Mouse (Mus musculus) spleen, adult 2 months (tissue): ENCODE measurements around the gene Il12rb2. TPM values are rescaled to one million over a fixed set of nuclear protein-coding genes. Genes with fewer than 3 reads are reported as not detected.

Experiments
- DNase-seq, 2 experiments: peaks; one replicate each; pipeline versions ENCODE4 v3.0.0 to v3.0.0-alpha.2; 2012 to 2021; ENCODE audit warnings: low spot score in 2 of 2, low read depth in 1 of 2
- H3K27ac ChIP-seq: fragments of 200-500 bp; 2 replicates; pipeline ENCODE4 v1.5.1; 2012; ENCODE audit warnings: low read length, inconsistent platforms; ENCODE audit not compliant: insufficient read depth
- H3K27me3 ChIP-seq: fragments of 200-500 bp; 2 replicates; pipeline ENCODE4 v1.6.1; 2012; ENCODE audit warnings: mild to moderate bottlenecking, moderate library complexity, low read length, inconsistent platforms; ENCODE audit not compliant: control insufficient read depth, insufficient read depth
- H3K36me3 ChIP-seq: fragments of 200-500 bp; 2 replicates; pipeline ENCODE4 v1.6.1; 2012; ENCODE audit warnings: mild to moderate bottlenecking, low read length, inconsistent platforms; ENCODE audit not compliant: control insufficient read depth, insufficient read depth
- H3K4me1 ChIP-seq: fragments of 200-500 bp; 2 replicates; pipeline ENCODE4 v1.6.1; 2011; ENCODE audit warnings: inconsistent platforms; ENCODE audit not compliant: control insufficient read depth, insufficient read depth, insufficient read length
- H3K4me3 ChIP-seq: fragments of 200-500 bp; 2 replicates; pipeline ENCODE4 v1.5.1; 2011; ENCODE audit warnings: mild to moderate bottlenecking, inconsistent platforms; ENCODE audit not compliant: insufficient read depth, insufficient read length; ENCODE audit errors: extremely low read depth
- CTCF ChIP-seq: fragments of 200-500 bp; IDR thresholded peaks from 2 replicates; pipeline ENCODE4 v1.5.1; 2011; ENCODE audit warnings: mild to moderate bottlenecking, inconsistent platforms; ENCODE audit not compliant: insufficient read depth, insufficient read length, insufficient replicate concordance; ENCODE audit errors: extremely low read depth
- POLR2A ChIP-seq: fragments of 200-500 bp; IDR thresholded peaks from 2 replicates; pipeline ENCODE4 v1.6.1; 2011; ENCODE audit warnings: low read depth, low read length, inconsistent platforms
- WGBS: fragments of 180-500 bp; shearing (Covaris S2); methylation state at CpG from one replicate; pipeline ENCODE4 v1.1.7; 2018; 5-methylcytosine and 5-hydroxymethylcytosine counted together
- polyA plus RNA-seq: library from polyadenylated mRNA; depleted of rRNA; stranded (reverse); fragments of >200 nt; gene quantifications from 2 replicates; pipeline ENCODE4 v1.2.3, GENCODE M21; 2012

Il12rb2 gene
- polyA plus RNA-seq, 1 experiment: 2.3 TPM

- Histone ChIP-seq H3K4me1 (no peaks in the 10 kb centered on the region), H3K36me3 (no peaks in the 10 kb centered on the region), H3K27me3 (no peaks in the 10 kb centered on the region), H3K27ac (no peak overlapping the region), H3K4me3 (no peak overlapping the region)
- WGBS: 80% methylated on average over 4 of the region's 4 CpGs
- TF ChIP-seq POLR2A (no peak), CTCF (no peak)
- DNase-seq: no peak
Observed at GRCm38 (mm10) chr6:67300300-67300699, 75.7 kb downstream of the Il12rb2 start.

GRCm38 (mm10) chr6:67298742-67299141 is 77.2 kb downstream of the Il12rb2 start:
- no peaks in the 10 kb centered on the region for H3K36me3 ChIP-seq
- no peak overlapping the region for H3K27ac ChIP-seq
- WGBS: 90% methylated on average over 5 of the region's 5 CpGs
- TF ChIP-seq POLR2A: no peak
- TF ChIP-seq CTCF: no peak
- no peaks in the 10 kb centered on the region for H3K27me3 ChIP-seq
- no peak overlapping the region for H3K4me3 ChIP-seq
- no peak for DNase-seq
- H3K4me1 ChIP-seq: no peaks in the 10 kb centered on the region; the same call in 1 of the 2 replicates

GRCm38 (mm10) chr6:67296126-67296525 is 79.9 kb downstream of the Il12rb2 start:
- no peak for DNase-seq
- H3K27me3 ChIP-seq: no peaks in the 10 kb centered on the region
- no peaks in the 10 kb centered on the region for H3K36me3 ChIP-seq
- no peaks in the 10 kb centered on the region; the same call in 1 of the 2 replicates for H3K4me1 ChIP-seq
- no peak overlapping the region for H3K4me3 ChIP-seq
- TF ChIP-seq POLR2A (no peak), CTCF (no peak)
- H3K27ac ChIP-seq: no peak overlapping the region
- 65% methylated on average over 5 of the region's 5 CpGs for WGBS

- TF ChIP-seq CTCF (no peak), POLR2A (no peak)
- Histone ChIP-seq H3K27me3 (no peaks in the 10 kb centered on the region), H3K27ac (no peak overlapping the region), H3K4me3 (no peak overlapping the region), H3K36me3 (peaks cover 1% of the 10 kb centered on the region; the same call in 1 of the 2 replicates), H3K4me1 (no peaks in the 10 kb centered on the region; the same call in 1 of the 2 replicates)
- whole genome bisulfite sequencing: 69% methylated on average over 5 of the region's 5 CpGs
- no peak for DNase-seq
Observed at GRCm38 (mm10) chr6:67292042-67292623, 83.9 kb downstream of the Il12rb2 start.

GRCm38 (mm10) chr6:67282897-67283296 is 93.1 kb downstream of the Il12rb2 start:
- DNase-seq: no peak
- no peak overlapping the region for H3K4me3 ChIP-seq
- no peaks in the 10 kb centered on the region for H3K27me3 ChIP-seq
- 88% methylated on average over 1 of the region's 1 CpGs for WGBS
- H3K36me3 ChIP-seq: peaks cover 30% of the 10 kb centered on the region
- H3K27ac ChIP-seq: no peak overlapping the region
- TF ChIP-seq CTCF (no peak), POLR2A (no peak)
- no peaks in the 10 kb centered on the region for H3K4me1 ChIP-seq

- WGBS: 78% methylated on average over 9 of the region's 9 CpGs
- Histone ChIP-seq H3K4me1 (no peaks in the 10 kb centered on the region), H3K4me3 (no peak overlapping the region), H3K27me3 (no peaks in the 10 kb centered on the region), H3K36me3 (peaks cover 34% of the 10 kb centered on the region), H3K27ac (no peak overlapping the region)
- DNase-seq: no peak
- TF ChIP-seq CTCF (no peak), POLR2A (no peak)
Observed at GRCm38 (mm10) chr6:67281614-67282197, 94.3 kb downstream of the Il12rb2 start.

- DNase-seq: no peak
- Histone ChIP-seq H3K27me3 (no peaks in the 10 kb centered on the region), H3K36me3 (peaks cover 34% of the 10 kb centered on the region), H3K27ac (no peak overlapping the region), H3K4me1 (no peaks in the 10 kb centered on the region), H3K4me3 (no peak overlapping the region)
- no peak for TF ChIP-seq POLR2A
- TF ChIP-seq CTCF: no peak
- WGBS: 79% methylated on average over 5 of the region's 5 CpGs
Observed at GRCm38 (mm10) chr6:67277944-67278343, 98.0 kb downstream of the Il12rb2 start.
